8 mouse cellular contexts compared by ENCODE assay signal in the genomic region with DNA sequence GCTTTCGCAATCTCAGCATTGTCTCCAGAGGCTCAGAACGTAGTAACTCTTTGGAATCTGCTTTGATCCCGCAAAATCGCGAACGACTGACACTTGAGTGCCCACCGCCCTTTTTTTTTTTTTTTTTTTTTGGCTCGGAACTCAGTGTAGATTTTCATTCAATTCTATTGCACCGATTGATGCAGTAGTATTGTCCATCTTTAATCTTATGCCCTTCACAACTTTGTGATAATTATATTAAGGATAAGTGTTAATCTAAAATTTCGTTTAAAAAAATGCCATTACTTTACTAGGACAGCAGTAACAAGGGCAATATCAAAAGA. TPM values are rescaled to one million over a fixed set of nuclear protein-coding genes. Genes with fewer than 3 reads are reported as not detected.
DNase-seq lines count a peak whose midpoint lies in the region; ATAC-seq and TF ChIP-seq lines count a peak whose summit lies in the region.

No protein-coding gene starts in this region.

- no peaks in the 10 kb centered on the region for H3K9me3 ChIP-seq in embryonic facial prominence, embryonic 14.5 days (ENCODE audit: control insufficient read depth, low read length)
- H3K9me3 ChIP-seq in limb, embryonic 10.5 days (replicated peaks), result no peaks in the 10 kb centered on the region
- H3K9me3 ChIP-seq in neural tube, embryonic 15.5 days (replicated peaks), result no peaks in the 10 kb centered on the region

- no peak overlapping the region for H3K27ac ChIP-seq in liver, adult 2 months (replicated peaks; ENCODE audit: insufficient read depth, low read depth, low read length)
- no peak overlapping the region for H3K27ac ChIP-seq in embryonic facial prominence, embryonic 14.5 days (replicated peaks; ENCODE audit: low read depth, low read length)
- peak overlapping the region; percentile 98 for H3K27ac ChIP-seq in limb, embryonic 10.5 days
- H3K27ac ChIP-seq in neural tube, embryonic 15.5 days (replicated peaks), result peak overlapping the region; percentile 100; the same call in 1 of the 2 replicates

- no peak for ATAC-seq in embryonic facial prominence, embryonic 14.5 days (ENCODE audit: low read depth)
- ATAC-seq in neural tube, embryonic 15.5 days (ENCODE audit: low FRiP score), result no peak

- H3K4me2 ChIP-seq in embryonic facial prominence, embryonic 14.5 days (ENCODE audit: low read depth, low read length), result peak overlapping the region; percentile 83
- peak overlapping the region; percentile 90 for H3K4me2 ChIP-seq in neural tube, embryonic 15.5 days

- TF ChIP-seq POLR2A in liver, adult 2 months (IDR thresholded peaks at IDR 0.05; ENCODE audit: extremely low read depth, insufficient read depth, low read length), result no peak

- H3K36me3 ChIP-seq in liver, adult 2 months (ENCODE audit: control insufficient read depth, insufficient read depth, low read length), result no peaks in the 10 kb centered on the region
- peaks cover 15% of the 10 kb centered on the region for H3K36me3 ChIP-seq in embryonic facial prominence, embryonic 14.5 days (ENCODE audit: control insufficient read depth, insufficient read depth, low read length)
- H3K36me3 ChIP-seq in limb, embryonic 10.5 days, result peaks cover 23% of the 10 kb centered on the region
- H3K36me3 ChIP-seq in neural tube, embryonic 15.5 days, result no peaks in the 10 kb centered on the region

- H3K79me2 ChIP-seq in liver, adult 2 months (ENCODE audit: control insufficient read depth, insufficient read depth, low read length), result 0 out of 2 replicates have a peak, but pooled peaks cover 2% of the 10 kb centered on the region

- no peak overlapping the region for H3K9ac ChIP-seq in liver, adult 2 months (ENCODE audit: low read depth, low read length)
- peak overlapping the region; percentile 51; the same call in 1 of the 2 replicates for H3K9ac ChIP-seq in embryonic facial prominence, embryonic 14.5 days (ENCODE audit: low read depth, low read length)
- peak overlapping the region; percentile 44 for H3K9ac ChIP-seq in neural tube, embryonic 15.5 days (replicated peaks)

- no peak for DNase-seq in liver, adult 2 months (ENCODE audit: extremely low read depth, low read depth, low spot score)
- no peak for DNase-seq in liver
- no peak for DNase-seq in embryonic facial prominence, embryonic 14.5 days (ENCODE audit: low spot score)
- DNase-seq in limb, embryonic 10.5 days (ENCODE audit: low spot score), result no peak
- DNase-seq in layer of hippocampus, adult 8-10 months (ENCODE audit: low spot score in 2 of 2), result no peak
- no peak for DNase-seq in adipocyte (ENCODE audit: low spot score)
- DNase-seq in adrenal gland, postnatal 10 days, result no peak

- peaks cover 3% of the 10 kb centered on the region for H3K4me1 ChIP-seq in liver, adult 2 months (ENCODE audit: control insufficient read depth, insufficient read depth, low read length)
- H3K4me1 ChIP-seq in embryonic facial prominence, embryonic 14.5 days (ENCODE audit: control insufficient read depth, insufficient read depth, low read length), result peaks cover 11% of the 10 kb centered on the region
- peaks cover 14% of the 10 kb centered on the region for H3K4me1 ChIP-seq in limb, embryonic 10.5 days
- H3K4me1 ChIP-seq in neural tube, embryonic 15.5 days, result peaks cover 13% of the 10 kb centered on the region

- no peak for TF ChIP-seq CTCF in liver, adult 2 months (IDR thresholded peaks at IDR 0.05; ENCODE audit: low read depth, low read length)

- under 1% methylated on average over 10 of the region's 10 CpGs for WGBS in liver, adult 2 months
- 3% methylated on average over 10 of the region's 10 CpGs for WGBS in embryonic facial prominence, embryonic 14.5 days
- WGBS in limb, embryonic 10.5 days, result 2% methylated on average over 10 of the region's 10 CpGs
- 2% methylated on average over 10 of the region's 10 CpGs for WGBS in neural tube, embryonic 15.5 days

- H3K4me3 ChIP-seq in liver, adult 2 months (ENCODE audit: insufficient read depth, low read depth, low read length), result peak overlapping the region; percentile 27; the same call in 1 of the 2 replicates
- peak overlapping the region; percentile 68 for H3K4me3 ChIP-seq in embryonic facial prominence, embryonic 14.5 days (ENCODE audit: low read depth, low read length)
- H3K4me3 ChIP-seq in limb, embryonic 10.5 days, result peak overlapping the region; percentile 87
- H3K4me3 ChIP-seq in neural tube, embryonic 15.5 days (replicated peaks), result peak overlapping the region; percentile 56

- H3K27me3 ChIP-seq in liver, adult 2 months (ENCODE audit: control insufficient read depth, insufficient read depth, low read length), result no peaks in the 10 kb centered on the region
- no peaks in the 10 kb centered on the region for H3K27me3 ChIP-seq in embryonic facial prominence, embryonic 14.5 days (replicated peaks; ENCODE audit: control insufficient read depth, insufficient read depth, low read length)
- H3K27me3 ChIP-seq in limb, embryonic 10.5 days (ENCODE audit: low read depth, poor library complexity, severe bottlenecking), result no peaks in the 10 kb centered on the region
- no peaks in the 10 kb centered on the region for H3K27me3 ChIP-seq in neural tube, embryonic 15.5 days (replicated peaks)

RNA-seq across cellular contexts. Expression of a gene that starts 0.3 kb away (rescaled TPM):
- total RNA-seq in liver, adult 2 months (2014; rRNA removed), result not detected in 2 replicates
- not detected in 2 replicates for polyA plus RNA-seq in liver, adult 2 months (2012; rRNA removed)
- polyA plus RNA-seq in embryonic facial prominence, embryonic 14.5 days (2014; fragmentation: Nextera tagmentation; extraction: Ambion mirVana), result 0.37 and 0.43 TPM in 2 replicates
- 0.86 and 1.7 TPM in 2 replicates for polyA plus RNA-seq in limb, embryonic 10.5 days (2016; fragmentation: Nextera tagmentation; extraction: Ambion mirVana)
- 0.40 and 0.55 TPM in 2 replicates for polyA plus RNA-seq in neural tube, embryonic 15.5 days (2015; fragmentation: Nextera tagmentation; extraction: Ambion mirVana)
- under 1 TPM in 3 of 4 experiments, not detected in 1; 0.23 to 0.59 (median 0.55) TPM for total RNA-seq in layer of hippocampus, adult 8-10 months (2022)
- total RNA-seq in adrenal gland, postnatal 10 days (2021), result under 1 TPM; 0.42 to 0.58 TPM

RNA-seq across cellular contexts. Expression of a gene that starts 0.6 kb away (rescaled TPM):
- 11.7 and 13.4 TPM in 2 replicates for total RNA-seq in liver, adult 2 months (2014; rRNA removed)
- 9.1 and 9.3 TPM in 2 replicates for polyA plus RNA-seq in liver, adult 2 months (2012; rRNA removed)
- 66.3 and 72.7 TPM in 2 replicates for polyA plus RNA-seq in embryonic facial prominence, embryonic 14.5 days (2014; fragmentation: Nextera tagmentation; extraction: Ambion mirVana)
- 113 and 116 TPM in 2 replicates for polyA plus RNA-seq in limb, embryonic 10.5 days (2016; fragmentation: Nextera tagmentation; extraction: Ambion mirVana)
- polyA plus RNA-seq in neural tube, embryonic 15.5 days (2015; fragmentation: Nextera tagmentation; extraction: Ambion mirVana), result 52.0 and 60.9 TPM in 2 replicates
- total RNA-seq in layer of hippocampus, adult 8-10 months (2022), result 10 to 100 TPM; 27.5 to 29.7 (median 27.9) TPM
- total RNA-seq in adrenal gland, postnatal 10 days (2021), result 10 to 100 TPM; 40.3 to 46.7 TPM

RNA-seq across cellular contexts. Expression of a gene that starts 5.7 kb away (rescaled TPM):
- total RNA-seq in liver, adult 2 months (2014; rRNA removed), result 114 and 123 TPM in 2 replicates
- polyA plus RNA-seq in liver, adult 2 months (2012; rRNA removed), result 328 and 437 TPM in 2 replicates
- polyA plus RNA-seq in embryonic facial prominence, embryonic 14.5 days (2014; fragmentation: Nextera tagmentation; extraction: Ambion mirVana), result 65.5 and 75.8 TPM in 2 replicates
- 108 and 124 TPM in 2 replicates for polyA plus RNA-seq in limb, embryonic 10.5 days (2016; fragmentation: Nextera tagmentation; extraction: Ambion mirVana)
- 69.2 and 74.9 TPM in 2 replicates for polyA plus RNA-seq in neural tube, embryonic 15.5 days (2015; fragmentation: Nextera tagmentation; extraction: Ambion mirVana)
- 10 to 100 TPM; 28.4 to 34.6 (median 30.9) TPM for total RNA-seq in layer of hippocampus, adult 8-10 months (2022)
- total RNA-seq in adrenal gland, postnatal 10 days (2021), result 100 to 1,000 TPM; 110 to 122 TPM

RNA-seq across cellular contexts. Expression of a gene that starts 22.2 kb away (rescaled TPM):
- total RNA-seq in liver, adult 2 months (2014; rRNA removed), result 14.0 and 14.9 TPM in 2 replicates
- 61.4 and 73.7 TPM in 2 replicates for polyA plus RNA-seq in liver, adult 2 months (2012; rRNA removed)
- polyA plus RNA-seq in embryonic facial prominence, embryonic 14.5 days (2014; fragmentation: Nextera tagmentation; extraction: Ambion mirVana), result 12.6 and 13.9 TPM in 2 replicates
- 11.7 and 13.5 TPM in 2 replicates for polyA plus RNA-seq in limb, embryonic 10.5 days (2016; fragmentation: Nextera tagmentation; extraction: Ambion mirVana)
- 12.6 and 13.4 TPM in 2 replicates for polyA plus RNA-seq in neural tube, embryonic 15.5 days (2015; fragmentation: Nextera tagmentation; extraction: Ambion mirVana)
- 10 to 100 TPM in 1 of 4 experiments, 1 to 10 TPM in 3; 8.6 to 11.5 (median 9.6) TPM for total RNA-seq in layer of hippocampus, adult 8-10 months (2022)
- 10 to 100 TPM; 16.7 to 19.5 TPM for total RNA-seq in adrenal gland, postnatal 10 days (2021)

RNA-seq across cellular contexts. Expression of a gene that starts 34.2 kb away (rescaled TPM):
- 7.0 and 9.6 TPM in 2 replicates for total RNA-seq in liver, adult 2 months (2014; rRNA removed)
- 8.3 and 13.0 TPM in 2 replicates for polyA plus RNA-seq in liver, adult 2 months (2012; rRNA removed)
- 37.2 and 38.8 TPM in 2 replicates for polyA plus RNA-seq in embryonic facial prominence, embryonic 14.5 days (2014; fragmentation: Nextera tagmentation; extraction: Ambion mirVana)
- polyA plus RNA-seq in limb, embryonic 10.5 days (2016; fragmentation: Nextera tagmentation; extraction: Ambion mirVana), result 24.9 and 38.2 TPM in 2 replicates
- polyA plus RNA-seq in neural tube, embryonic 15.5 days (2015; fragmentation: Nextera tagmentation; extraction: Ambion mirVana), result 49.2 and 53.8 TPM in 2 replicates
- 10 to 100 TPM; 24.2 to 29.3 (median 26.5) TPM for total RNA-seq in layer of hippocampus, adult 8-10 months (2022)
- total RNA-seq in adrenal gland, postnatal 10 days (2021), result 10 to 100 TPM; 37.0 to 58.7 TPM

Comparison
In these comparisons a context has a peak if more than half of its experiments do, and no peak if none do; other contexts are left out.
1. H3K27ac ChIP-seq: peak in limb, embryonic 10.5 days (single experiment) and neural tube, embryonic 15.5 days (single experiment); none in liver, adult 2 months (single experiment) and embryonic facial prominence, embryonic 14.5 days (single experiment).
2. H3K4me3 ChIP-seq: peak in every context shown above with its lines; median percentile 87 in limb, embryonic 10.5 days; 68 in embryonic facial prominence, embryonic 14.5 days; 56 in neural tube, embryonic 15.5 days; 27 in liver, adult 2 months.